Mouse (Mus musculus) MEL (cell line): Measurements from ENCODE around the gene Olfr1513. TPM values are rescaled to one million over a fixed set of nuclear protein-coding genes. Genes with fewer than 3 reads are reported as not detected.

ENCODE experiments used
- DNase-seq: peaks from one replicate; pipeline ENCODE4 v3.0.0; 2011; ENCODE audit warnings: low read depth, low spot score
- H3K27ac ChIP-seq: 2 replicates; pipeline ENCODE4 v1.5.1; 2012; ENCODE audit warnings: low read depth, mild to moderate bottlenecking, control low read depth, low read length, moderate library complexity; ENCODE audit not compliant: control insufficient read depth
- H3K27me3 ChIP-seq, 2 experiments: fragments of 150-350 bp in 1 of 2; sonication (generic) in 1 of 2; 2 replicates each; pipeline ENCODE4 v1.6.1; 2012; ENCODE audit warnings: low read length in 2 of 2, mild to moderate bottlenecking in 2 of 2, improper control_type of control experiment in 1 of 2, moderate library complexity in 1 of 2; ENCODE audit not compliant: insufficient read depth in 2 of 2, control insufficient read depth in 1 of 2
- H3K36me3 ChIP-seq, 2 experiments: 2 replicates each; pipeline ENCODE4 v1.6.1; 2012 to 2014; ENCODE audit warnings: low read length in 2 of 2, improper control_type of control experiment in 1 of 2, inconsistent platforms in 1 of 2, mild to moderate bottlenecking in 1 of 2; ENCODE audit not compliant: insufficient read depth in 2 of 2, control insufficient read depth in 1 of 2
- H3K4me1 ChIP-seq, 2 experiments: fragments of 150-350 bp in 1 of 2; sonication (generic) in 1 of 2; 2 replicates each; pipeline ENCODE4 v1.6.1; 2012; ENCODE audit warnings: low read length in 2 of 2, improper control_type of control experiment in 1 of 2, mild to moderate bottlenecking in 1 of 2; ENCODE audit not compliant: insufficient read depth in 2 of 2, control insufficient read depth in 1 of 2
- H3K4me3 ChIP-seq, 2 experiments: fragments of 150-350 bp in 1 of 2; sonication (generic) in 1 of 2; 2 replicates each; pipeline ENCODE4 v1.5.1; 2012; ENCODE audit warnings: low read depth in 2 of 2, low read length in 2 of 2, mild to moderate bottlenecking in 2 of 2, moderate library complexity in 2 of 2, control low read depth in 1 of 2, improper control_type of control experiment in 1 of 2; ENCODE audit not compliant: control insufficient read depth in 1 of 2, insufficient read depth in 1 of 2
- H3K79me2 ChIP-seq: 2 replicates; pipeline ENCODE4 v1.6.1; 2012; ENCODE audit warnings: mild to moderate bottlenecking, low read length, moderate library complexity; ENCODE audit not compliant: control insufficient read depth, poor library complexity, insufficient read depth
- H3K9ac ChIP-seq: 2 replicates; pipeline ENCODE4 v1.6.1; 2012; ENCODE audit warnings: low read depth, mild to moderate bottlenecking, control low read depth, low read length, moderate library complexity; ENCODE audit not compliant: control insufficient read depth, poor library complexity, severe bottlenecking
- H3K9me3 ChIP-seq: fragments of 150-350 bp; sonication (generic); replicated peaks from 2 replicates; pipeline ENCODE4 v1.6.1; 2012; ENCODE audit warnings: mild to moderate bottlenecking, low read length, improper control_type of control experiment, moderate library complexity; ENCODE audit not compliant: insufficient read depth
- CHD1 ChIP-seq: IDR thresholded peaks from 2 replicates; pipeline ENCODE4 v1.6.1; 2012; ENCODE audit warnings: low read depth, mild to moderate bottlenecking, inconsistent platforms, low read length, improper control_type of control experiment
- CHD2 ChIP-seq: IDR thresholded peaks from 2 replicates; pipeline ENCODE4 v1.6.1; 2011; ENCODE audit warnings: low read length, improper control_type of control experiment
- CTCF ChIP-seq, 3 experiments: IDR thresholded peaks in 2 of 3; conservative IDR thresholded peaks in 1 of 3; 2 replicates each; pipeline ENCODE4 v1.5.1; 2011 to 2012; ENCODE audit warnings: low read length in 3 of 3, low read depth in 2 of 3, mild to moderate bottlenecking in 2 of 3, improper control_type of control experiment in 1 of 3, inconsistent platforms in 1 of 3, mixed read lengths in 1 of 3, moderate library complexity in 1 of 3; ENCODE audit not compliant: control insufficient read depth in 1 of 3, insufficient read depth in 1 of 3, poor library complexity in 1 of 3, severe bottlenecking in 1 of 3
- E2F4 ChIP-seq: IDR thresholded peaks from 2 replicates; pipeline ENCODE4 v1.6.1; 2011; ENCODE audit warnings: low read depth, low read length, improper control_type of control experiment, borderline replicate concordance
- ETS1 ChIP-seq: IDR thresholded peaks from 2 replicates; pipeline ENCODE4 v1.6.1; 2012; ENCODE audit warnings: low read depth, mild to moderate bottlenecking, inconsistent platforms, low read length, improper control_type of control experiment, moderate library complexity
- GABPA ChIP-seq: IDR thresholded peaks from 2 replicates; pipeline ENCODE4 v1.6.1; 2012; ENCODE audit warnings: low read depth, mild to moderate bottlenecking, inconsistent platforms, low read length, improper control_type of control experiment, moderate library complexity
- GATA1 ChIP-seq: IDR thresholded peaks from 2 replicates; pipeline ENCODE4 v1.6.1; 2011; ENCODE audit warnings: low read depth, low read length, improper control_type of control experiment
- HCFC1 ChIP-seq: IDR thresholded peaks from 2 replicates; pipeline ENCODE4 v1.6.1; 2012; ENCODE audit warnings: low read depth, mild to moderate bottlenecking, inconsistent platforms, low read length, improper control_type of control experiment, moderate library complexity
- JUND ChIP-seq: IDR thresholded peaks from 2 replicates; pipeline ENCODE4 v1.6.1; 2011; ENCODE audit warnings: low read depth, mild to moderate bottlenecking, improper control_type of control experiment, low read length
- MAFK ChIP-seq: IDR thresholded peaks from 2 replicates; pipeline ENCODE4 v1.6.1; 2011; ENCODE audit warnings: low read depth, mild to moderate bottlenecking, low read length, improper control_type of control experiment, borderline replicate concordance
- MAX ChIP-seq: IDR thresholded peaks from 2 replicates; pipeline ENCODE4 v1.6.1; 2011; ENCODE audit warnings: low read length, improper control_type of control experiment
- MEF2A ChIP-seq: IDR thresholded peaks from 2 replicates; pipeline ENCODE4 v1.6.1; 2014; ENCODE audit warnings: low read depth, mild to moderate bottlenecking, inconsistent platforms, low read length, improper control_type of control experiment; ENCODE audit not compliant: poor library complexity, insufficient replicate concordance, severe bottlenecking; ENCODE audit errors: extremely low read depth
- MXI1 ChIP-seq: IDR thresholded peaks from 2 replicates; pipeline ENCODE4 v1.6.1; 2011; ENCODE audit warnings: mild to moderate bottlenecking, low read depth, low read length, improper control_type of control experiment
- NRF1 ChIP-seq: IDR thresholded peaks from 2 replicates; pipeline ENCODE4 v1.6.1; 2014; ENCODE audit warnings: low read depth, mild to moderate bottlenecking, inconsistent platforms, low read length, improper control_type of control experiment, moderate library complexity; ENCODE audit not compliant: poor library complexity, insufficient read depth, severe bottlenecking
- POLR2AphosphoS2 ChIP-seq: IDR thresholded peaks from 2 replicates; pipeline ENCODE4 v1.6.1; 2011; ENCODE audit warnings: low read length, improper control_type of control experiment
- SIN3A ChIP-seq: IDR thresholded peaks from 2 replicates; pipeline ENCODE4 v1.6.1; 2012; ENCODE audit warnings: low read length, improper control_type of control experiment, inconsistent platforms
- SMC3 ChIP-seq: IDR thresholded peaks from 2 replicates; pipeline ENCODE4 v1.6.1; 2011; ENCODE audit warnings: low read depth, low read length, improper control_type of control experiment
- TAL1 ChIP-seq: IDR thresholded peaks from 2 replicates; pipeline ENCODE4 v1.6.1; 2012; ENCODE audit warnings: mild to moderate bottlenecking, inconsistent platforms, low read length, moderate library complexity, mixed read lengths
- TBP ChIP-seq: IDR thresholded peaks from 2 replicates; pipeline ENCODE4 v1.8.0; 2011; ENCODE audit warnings: low read depth, low read length, improper control_type of control experiment
- TCF12 ChIP-seq: IDR thresholded peaks from 2 replicates; pipeline ENCODE4 v1.6.1; 2014; ENCODE audit warnings: low read depth, mild to moderate bottlenecking, inconsistent platforms, low read length, improper control_type of control experiment, moderate library complexity
- UBTF ChIP-seq: IDR thresholded peaks from 2 replicates; pipeline ENCODE4 v1.6.1; 2012; ENCODE audit warnings: low read depth, mild to moderate bottlenecking, inconsistent platforms, low read length, improper control_type of control experiment, moderate library complexity, borderline replicate concordance; ENCODE audit not compliant: insufficient read depth
- USF1 ChIP-seq: IDR thresholded peaks from 2 replicates; pipeline ENCODE4 v1.6.1; 2014; ENCODE audit warnings: low read depth, mild to moderate bottlenecking, inconsistent platforms, low read length, improper control_type of control experiment, moderate library complexity
- ZC3H11A ChIP-seq: IDR thresholded peaks from 2 replicates; pipeline ENCODE4 v1.6.1; 2012; ENCODE audit warnings: low read depth, mild to moderate bottlenecking, inconsistent platforms, low read length, improper control_type of control experiment
- ZKSCAN1 ChIP-seq: IDR thresholded peaks from 2 replicates; pipeline ENCODE4 v1.6.1; 2012; ENCODE audit warnings: low read depth, mild to moderate bottlenecking, inconsistent platforms, low read length, improper control_type of control experiment, moderate library complexity
- polyA plus RNA-seq, 2 experiments: library from polyadenylated mRNA; stranded (reverse) in 1 of 2; unstranded in 1 of 2; fragments of >175 nt in 1 of 2; fragments of >200 nt in 1 of 2; gene quantifications; 2 replicates each; pipeline versions ENCODE4 v1.2.1 to v1.2.4; 2012; ENCODE audit warnings: low replicate concordance in 2 of 2, low read depth in 1 of 2; ENCODE audit not compliant: insufficient read length in 2 of 2, insufficient read depth in 1 of 2, missing spikeins in 1 of 2
- total RNA-seq: library from RNA; depleted of rRNA; stranded (reverse); fragments of 300-350 nt; gene quantifications from 2 replicates; pipeline ENCODE4 v1.2.3, GENCODE M21; 2012

The Olfr1513 gene
- total and polyA plus RNA-seq, 3 experiments, result 0.08 TPM; not detected in 2

DNA sequence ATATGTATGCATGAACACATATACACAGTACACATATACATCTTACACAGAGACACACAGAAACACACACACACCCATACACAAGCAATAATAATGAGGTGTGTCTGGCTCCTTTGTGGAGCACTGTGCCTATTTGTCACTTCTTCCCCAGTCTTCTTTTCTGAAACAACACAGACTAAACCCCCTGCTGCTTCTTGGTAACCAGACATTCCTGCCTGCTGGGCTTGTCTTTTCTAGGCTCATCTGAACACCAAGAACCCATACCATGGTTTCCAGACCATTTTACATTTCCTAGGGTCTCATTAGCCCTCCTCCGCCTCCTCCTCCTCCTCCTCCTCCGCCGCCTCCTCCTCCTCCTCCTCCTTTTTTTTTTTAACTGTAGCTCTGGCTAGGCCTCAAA, 24.0 kb downstream of the Olfr1513 start:
- Histone ChIP-seq H3K4me3 (no peak overlapping the region), H3K79me2 (no peaks in the 10 kb centered on the region), H3K9ac (no peak overlapping the region), H3K9me3 (no peaks in the 10 kb centered on the region), H3K4me1 (no peaks in the 10 kb centered on the region), H3K27me3 (peaks cover 7 to 28% of the 10 kb centered on the region in 2 experiments), H3K36me3 (no peaks in the 10 kb centered on the region), H3K27ac (no peak overlapping the region)
- no peak for DNase-seq
- TF ChIP-seq GABPA, result no peak
- TF ChIP-seq UBTF, result no peak
- TF ChIP-seq CHD1, result no peak
- TF ChIP-seq TCF12, result no peak
- TF ChIP-seq ZC3H11A, result no peak
- no peak for TF ChIP-seq CHD2
- TF ChIP-seq MAFK, result no peak
- TF ChIP-seq HCFC1, result no peak
- no peak for TF ChIP-seq MXI1
- no peak for TF ChIP-seq TAL1
- TF ChIP-seq USF1, result no peak
- no peak for TF ChIP-seq SMC3
- no peak for TF ChIP-seq POLR2AphosphoS2

DNA sequence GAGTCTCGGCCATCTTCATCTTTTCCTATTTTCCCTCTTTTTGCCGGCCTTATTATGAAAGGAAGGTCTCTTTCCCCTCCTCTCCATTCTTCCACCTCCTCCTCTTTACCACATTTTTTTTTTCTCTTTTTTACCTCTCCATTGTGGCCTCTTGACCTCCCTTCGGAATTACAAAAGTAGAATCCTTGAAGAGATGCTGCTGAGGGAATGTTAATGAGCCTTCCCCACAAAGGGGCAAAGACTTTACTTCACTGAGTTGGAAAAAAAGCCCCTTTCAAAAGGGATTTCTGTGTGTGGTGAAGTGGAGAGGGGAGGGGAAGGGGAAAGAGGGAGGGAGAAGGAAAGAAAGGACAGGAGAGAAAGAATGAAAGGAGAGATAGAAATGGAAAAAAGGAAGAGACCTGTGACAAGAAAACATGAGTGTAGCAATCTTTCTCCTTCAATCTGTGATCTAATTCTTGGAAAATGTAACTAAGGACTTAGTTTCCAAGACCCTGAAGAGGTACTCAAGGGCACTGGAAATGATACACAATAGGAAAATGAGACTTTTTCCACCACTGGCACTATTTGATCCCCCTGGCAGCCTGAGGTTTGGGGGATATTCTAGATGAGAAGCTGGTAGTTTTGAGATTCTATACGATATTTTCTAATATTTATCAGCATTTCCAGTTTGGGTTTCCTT, 25.0 kb downstream of the Olfr1513 start:
- TF ChIP-seq MAX (no peak), ZC3H11A (no peak), CHD1 (no peak), SMC3 (no peak), CHD2 (no peak), NRF1 (no peak), TBP (no peak), USF1 (no peak), CTCF (IDR thresholded peaks at IDR 0.05 in 2 of 3, conservative IDR thresholded peaks at IDR 0.05 in 1 of 3; ENCODE audit: control insufficient read depth in 1 of 3, insufficient read depth in 1 of 3, low read depth in 2 of 3, low read length in 3 of 3, poor library complexity in 1 of 3, severe bottlenecking in 1 of 3) (no peak), ETS1 (no peak), GATA1 (no peak), MEF2A (no peak), ZKSCAN1 (no peak), MXI1 (no peak), JUND (no peak), E2F4 (no peak), SIN3A (no peak)
- Histone ChIP-seq H3K79me2 (no peaks in the 10 kb centered on the region), H3K9ac (no peak overlapping the region), H3K9me3 (no peaks in the 10 kb centered on the region), H3K27ac (no peak overlapping the region), H3K4me1 (no peaks in the 10 kb centered on the region), H3K27me3 (peaks cover 7 to 30% of the 10 kb centered on the region in 2 experiments), H3K4me3 (no peak overlapping the region), H3K36me3 (no peaks in the 10 kb centered on the region)
- DNase-seq, result no peak
